Mouse (Mus musculus): Measurements from ENCODE around the gene Gm9817.

- TF ChIP-seq CTCF (IDR thresholded peaks at IDR 0.05; ENCODE audit: control insufficient read depth, insufficient read depth, insufficient replicate concordance, low read depth, low read length): no peak
- no peak for TF ChIP-seq POLR2A (IDR thresholded peaks at IDR 0.05; ENCODE audit: control insufficient read depth, low read depth, low read length)
Observed at GRCm38 (mm10) chr13:45032484-45032883, 46.0 kb upstream of the Gm9817 start.

All from testis, adult 2 months (tissue).